Mouse (Mus musculus) heart, postnatal 10 days (tissue): ENCODE data around the gene Map3k20. TPM values are rescaled to one million over a fixed set of nuclear protein-coding genes. Genes with fewer than 3 reads are reported as not detected.

ENCODE experiments used
- DNase-seq, 2 experiments: peaks; one replicate each; pipeline ENCODE4 v3.0.0; 2021
- intact Hi-C: fragments of 180-260 bp; cut with DNase I; formaldehyde crosslinking; loops from one replicate; pipeline ENCODE4 v1.15.1; 2025
- total RNA-seq, 2 experiments: library from RNA; stranded (reverse); gene quantifications; 2 replicates each; pipeline ENCODE4 v1.2.3; 2021

Map3k20 gene
- 100 to 1,000 TPM; 216 to 235 TPM for total RNA-seq

DNA sequence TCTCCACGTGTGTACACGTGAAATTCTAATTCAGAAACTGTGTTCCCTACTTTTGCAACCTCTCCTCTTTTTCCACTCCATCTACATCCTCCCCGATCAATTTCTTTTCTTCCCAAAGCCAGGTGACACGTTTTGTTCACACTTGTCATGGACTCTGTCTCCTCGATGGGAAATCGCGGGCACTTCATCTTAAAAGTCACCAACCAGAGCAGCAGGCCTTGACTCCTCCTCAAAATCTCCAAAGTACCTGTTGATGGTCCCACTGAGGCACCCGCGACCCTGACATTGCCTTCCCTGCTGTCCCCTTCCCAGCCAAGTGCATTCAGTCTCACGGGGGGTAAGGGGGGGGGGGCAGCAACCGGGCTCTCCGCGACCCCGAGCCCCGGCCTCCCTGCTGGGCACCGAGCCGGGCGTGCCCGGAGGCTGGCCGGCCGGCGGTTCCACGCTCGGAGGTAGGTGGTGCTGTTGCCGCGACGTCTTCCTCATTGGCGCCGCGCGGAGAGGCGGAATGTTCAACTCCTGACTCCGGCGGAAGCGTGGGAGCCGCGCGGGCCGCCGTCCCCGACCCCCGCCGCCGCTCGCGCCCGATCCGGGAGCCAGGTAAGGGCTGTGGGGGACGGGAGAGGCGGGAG is at the start of gene Map3k20:
TSS of gene Map3k20 (plus strand) at position 382 of the 632 bp plus-strand sequence.
- peak; percentile 83 to 87 for DNase-seq
- intact Hi-C loops, result loop anchor here (5.0 kb wide), 2 partner anchors 48 to 192 kb away; partner anchors contain the start of gene Cdca7

DNA sequence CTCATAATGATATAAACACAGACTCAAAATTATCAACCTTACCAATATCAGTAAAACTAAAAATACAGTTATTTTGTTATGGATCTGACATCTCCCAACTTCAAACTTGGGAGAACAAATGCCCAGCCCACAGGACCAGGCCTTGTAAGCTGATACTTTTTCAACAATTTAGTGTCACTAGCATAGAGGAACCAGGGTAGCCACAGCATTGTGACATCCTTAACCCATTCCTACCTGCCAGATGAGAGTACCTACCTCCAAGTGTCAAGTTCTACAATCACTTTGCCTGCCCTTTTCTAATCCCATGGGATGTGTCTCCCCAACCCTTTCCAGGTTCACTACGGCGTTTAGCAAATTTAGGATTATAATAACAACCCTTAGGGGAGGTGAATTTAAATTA is 47.0 kb upstream of the Map3k20 start:
- intact Hi-C loops, result loop anchor here (5.0 kb wide), 1 partner anchor 49 kb away; the partner anchor contains the start of gene Map3k20
- DNase-seq, result no peak

DNA sequence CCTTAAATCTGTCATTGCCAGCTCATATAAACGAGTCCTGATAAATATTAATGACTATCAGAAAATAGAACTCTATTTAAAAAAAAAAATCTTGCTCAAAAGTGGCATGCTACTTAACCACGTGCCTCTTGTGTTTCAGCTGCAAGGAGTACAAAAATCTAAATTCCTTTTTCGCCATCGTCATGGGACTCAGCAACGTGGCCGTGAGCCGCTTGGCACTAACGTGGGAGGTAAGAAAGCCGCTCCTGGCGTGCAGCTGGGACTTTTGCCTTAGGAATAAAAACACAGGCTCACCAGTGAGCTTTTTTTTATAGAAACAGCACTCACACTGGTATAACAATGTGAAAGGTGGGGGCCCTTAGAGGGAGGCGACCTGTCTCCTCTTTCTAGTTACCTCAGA is 46.5 kb upstream of the Map3k20 start:
- intact Hi-C loops, result loop anchor here (5.0 kb wide), 1 partner anchor 48 kb away; the partner anchor contains the start of gene Map3k20
- DNase-seq, result no peak

DNA sequence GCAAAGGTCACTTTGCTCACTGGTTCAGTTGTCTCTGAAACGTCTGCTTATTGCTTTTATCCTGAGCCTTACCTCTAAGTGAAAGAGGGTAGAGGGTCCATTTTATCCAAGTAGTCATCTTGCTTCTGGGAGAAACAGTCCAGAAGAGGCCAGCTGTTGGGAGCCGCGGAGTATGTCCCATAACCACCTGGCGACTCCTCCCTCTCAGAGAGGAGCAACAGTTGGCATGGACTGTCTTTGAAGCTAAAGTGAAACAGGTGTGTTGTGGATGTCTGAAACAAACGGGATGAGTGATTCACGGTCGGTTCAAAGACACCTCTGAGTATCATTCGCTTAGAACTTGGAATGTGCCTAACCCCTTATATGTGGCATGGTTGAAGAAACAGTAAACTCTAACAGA is 46.0 kb upstream of the Map3k20 start:
- intact Hi-C loops, result loop anchor here (5.0 kb wide), 1 partner anchor 48 kb away; the partner anchor contains the start of gene Map3k20
- DNase-seq, result no peak

DNA sequence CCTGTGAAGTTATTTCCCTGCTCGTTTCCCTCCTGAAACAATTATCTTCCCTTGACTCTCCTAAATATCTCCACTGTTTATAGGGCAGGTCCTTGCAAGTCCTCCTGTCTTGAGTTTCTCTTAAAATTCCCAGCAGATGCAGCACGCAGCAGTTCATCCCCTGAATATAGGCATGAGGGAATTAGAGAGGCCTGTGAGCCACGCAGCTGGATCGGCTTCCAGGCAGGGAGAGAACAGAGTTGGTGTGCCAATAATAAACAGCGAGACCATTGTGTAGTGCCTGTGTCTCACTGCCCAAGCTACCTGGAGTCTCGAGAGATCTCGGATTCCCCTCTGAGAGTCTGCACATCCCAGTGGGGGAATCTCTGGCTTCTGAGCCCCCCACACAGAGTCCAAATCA is 45.4 kb upstream of the Map3k20 start:
- intact Hi-C loops, result loop anchor here (5.0 kb wide), 1 partner anchor 47 kb away; the partner anchor contains the start of gene Map3k20
- DNase-seq, result peak in 1 of 2 experiments; percentile 39

- DNase-seq, result no peak
- intact Hi-C loops, result no loop called here
Measured at GRCm38 (mm10) chr2:72240691-72241090, 44.7 kb upstream of the Map3k20 start.

DNA sequence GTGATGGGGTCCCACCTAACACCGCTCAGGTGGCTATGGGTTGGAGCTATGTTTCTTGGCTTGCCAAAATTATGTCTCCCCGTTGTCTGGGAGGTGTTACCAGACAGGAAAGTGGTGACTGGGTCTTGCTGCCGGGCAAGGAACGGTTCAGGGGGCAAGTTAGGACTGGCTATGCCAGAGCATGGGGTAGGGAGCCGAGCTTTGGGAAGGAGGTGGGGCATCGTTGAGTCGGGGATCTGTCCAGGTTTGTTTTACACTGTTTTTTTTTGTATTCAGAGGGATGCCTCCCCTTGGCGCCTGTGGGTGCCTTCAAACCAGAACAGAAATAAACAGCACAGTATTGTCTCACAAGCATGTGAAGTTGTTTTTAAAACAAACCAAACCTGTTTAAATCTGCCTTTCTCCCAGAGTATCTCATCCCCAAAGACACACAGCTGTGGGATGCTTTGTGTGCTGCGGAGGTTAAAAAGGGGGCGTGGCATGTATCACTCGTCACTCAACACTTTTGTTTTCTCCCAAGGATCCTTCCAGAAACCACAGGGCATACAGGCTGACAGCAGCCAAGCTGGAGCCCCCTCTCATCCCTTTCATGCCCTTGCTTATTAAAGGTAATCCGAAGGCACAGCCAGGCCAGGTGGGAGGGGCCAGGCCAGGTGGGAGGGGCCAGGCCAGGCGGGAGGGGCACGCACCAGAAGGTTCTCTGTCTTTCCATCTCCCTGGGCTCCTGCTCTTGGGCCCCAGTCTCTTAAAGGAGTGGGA is 43.5 kb upstream of the Map3k20 start:
- intact Hi-C loops, result no loop called here
- DNase-seq, result peak in 1 of 2 experiments; percentile 30

GRCm38 (mm10) chr2:72242910-72243675 is 42.3 kb upstream of the Map3k20 start:
- intact Hi-C loops, result no loop called here
- DNase-seq, result peak; percentile 67 to 68

DNA sequence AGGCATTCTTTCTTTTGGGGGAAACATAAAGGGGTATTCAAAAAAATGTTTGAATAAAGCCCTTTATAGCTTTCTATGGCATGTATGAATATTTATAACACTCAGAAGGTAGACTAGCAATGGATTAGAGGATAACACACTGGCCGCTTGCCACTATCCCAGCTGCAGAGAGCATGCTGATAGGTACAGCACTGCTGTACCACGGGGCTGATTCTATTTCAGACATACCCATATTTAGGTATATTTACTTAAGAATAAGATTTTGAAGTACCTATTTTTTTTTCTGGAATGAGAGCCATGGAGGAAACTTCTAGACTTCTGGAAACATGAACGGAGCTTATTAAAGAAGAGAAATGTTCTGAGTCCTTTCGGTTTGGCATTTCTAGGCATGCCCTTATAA is 39.8 kb upstream of the Map3k20 start:
- intact Hi-C loops, result no loop called here
- no peak for DNase-seq

- intact Hi-C loops, result no loop called here
- DNase-seq, result no peak
Measured at GRCm38 (mm10) chr2:72246376-72246775, 39.1 kb upstream of the Map3k20 start.

DNA sequence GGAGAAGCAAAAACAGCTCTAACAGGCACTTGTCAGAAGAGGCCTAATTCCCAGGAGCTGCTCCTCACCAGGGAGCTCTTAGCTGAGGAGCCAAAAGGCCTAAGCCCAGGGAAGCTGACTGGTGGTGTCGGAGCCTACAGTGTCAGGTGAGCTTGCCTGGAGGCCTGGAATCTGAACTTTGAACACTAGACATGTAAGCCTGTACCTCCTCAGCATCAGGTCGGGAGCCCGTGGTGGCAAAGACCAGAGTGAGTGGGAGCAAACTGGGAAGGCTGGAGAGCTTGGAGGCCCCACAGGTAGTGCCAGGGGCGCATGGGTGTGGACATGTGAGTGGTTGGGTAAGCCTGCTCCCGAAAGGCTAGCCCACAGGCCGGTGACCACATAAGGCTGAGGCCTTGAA is 37.6 kb upstream of the Map3k20 start:
- DNase-seq, result no peak
- intact Hi-C loops, result no loop called here

DNA sequence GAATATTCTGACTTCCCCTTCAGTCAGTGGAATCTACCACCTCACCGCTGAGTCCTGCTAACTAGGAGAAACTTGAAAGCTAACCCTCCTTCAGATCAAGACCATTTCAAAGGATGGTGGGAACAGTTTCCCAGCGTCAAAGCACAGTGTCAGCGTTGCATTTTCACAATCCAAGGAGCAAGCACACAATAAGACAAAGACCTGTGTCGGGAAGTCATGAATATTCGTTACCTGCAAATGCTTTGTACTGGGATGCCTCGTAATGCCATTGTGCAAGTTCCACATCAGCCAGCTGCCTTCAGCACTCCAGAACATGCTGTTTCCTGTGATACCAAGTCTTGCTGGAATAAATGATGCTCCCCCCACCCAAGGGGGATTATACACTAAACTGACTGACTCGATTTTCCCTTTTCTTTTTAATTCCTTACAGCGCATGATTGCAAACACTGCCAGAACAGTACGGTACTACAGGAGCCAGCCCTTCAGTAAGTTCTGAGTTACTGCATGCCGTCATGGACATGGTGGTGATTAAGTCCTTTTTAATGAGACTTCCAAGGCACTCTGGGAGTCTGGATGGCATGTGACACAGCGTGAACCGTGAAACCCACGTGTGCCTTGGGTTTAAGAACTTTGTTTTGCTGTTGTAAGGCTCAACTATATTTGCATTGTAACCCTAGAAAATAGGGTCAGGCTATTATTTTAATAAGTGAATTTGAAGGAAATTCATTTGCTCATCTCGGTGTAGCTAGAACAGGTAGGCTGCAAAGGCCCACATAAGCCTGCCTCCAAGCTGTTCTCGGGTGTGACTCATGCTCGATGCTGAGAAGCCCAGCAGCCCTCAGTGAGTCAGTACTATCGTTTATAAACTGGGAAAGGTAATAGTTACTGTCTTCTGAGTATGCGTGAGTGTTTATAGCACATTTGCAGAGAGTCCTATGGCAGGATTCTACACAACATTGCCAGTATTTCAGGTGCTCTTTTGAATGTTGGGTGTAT is 32.6 kb upstream of the Map3k20 start:
- no peak for DNase-seq
- intact Hi-C loops, result no loop called here

- intact Hi-C loops, result no loop called here
- no peak for DNase-seq
Measured at GRCm38 (mm10) chr2:72253882-72254281, 31.6 kb upstream of the Map3k20 start.

DNA sequence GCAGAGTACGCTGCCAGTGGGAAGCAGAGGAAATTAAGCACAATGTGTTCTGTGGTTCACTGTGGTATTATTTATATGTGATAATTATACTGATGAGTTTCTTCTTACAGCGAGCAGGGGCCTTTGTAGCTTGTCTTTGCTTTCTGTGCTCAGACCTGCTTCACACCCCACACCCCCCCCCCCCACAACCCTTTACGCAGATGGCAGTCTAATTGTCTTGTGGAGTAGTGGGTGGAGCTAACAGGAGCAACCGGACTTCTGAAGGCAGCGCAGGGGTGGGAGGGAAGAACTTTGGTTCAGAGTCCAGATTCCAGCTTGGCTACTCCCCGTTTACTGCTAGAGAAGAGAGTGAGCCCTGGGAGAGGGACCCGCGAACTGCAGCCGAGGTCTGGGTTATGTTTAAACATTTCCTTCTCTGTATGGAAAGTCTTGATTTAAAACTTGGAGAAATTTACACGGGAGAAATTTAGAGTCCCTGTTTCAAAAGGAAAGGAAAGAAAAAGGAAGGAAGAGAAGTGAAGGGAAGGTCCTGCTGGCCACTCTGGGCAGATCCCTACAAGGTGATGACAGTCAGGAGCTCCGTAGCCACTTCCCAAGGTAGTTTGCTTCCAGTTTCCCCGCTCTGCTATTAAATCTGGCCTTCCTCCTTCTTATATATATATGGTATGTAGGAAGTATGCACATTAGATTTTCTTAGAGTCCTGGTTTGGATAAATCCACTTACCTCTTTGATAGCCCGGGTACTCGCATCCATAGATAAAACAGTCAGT is 30.4 kb upstream of the Map3k20 start:
- intact Hi-C loops, result no loop called here
- DNase-seq, result no peak

GRCm38 (mm10) chr2:72260704-72261103 is 24.7 kb upstream of the Map3k20 start:
- intact Hi-C loops, result no loop called here

GRCm38 (mm10) chr2:72262814-72263480 is 22.5 kb upstream of the Map3k20 start:
- DNase-seq, result no peak
- intact Hi-C loops, result no loop called here

More at GRCm38 (mm10) chr2:72260704-72261103, 24.7 kb upstream of the Map3k20 start:
- no peak for DNase-seq

GRCm38 (mm10) chr2:72267390-72267789 is 18.0 kb upstream of the Map3k20 start:
- intact Hi-C loops, result no loop called here

DNA sequence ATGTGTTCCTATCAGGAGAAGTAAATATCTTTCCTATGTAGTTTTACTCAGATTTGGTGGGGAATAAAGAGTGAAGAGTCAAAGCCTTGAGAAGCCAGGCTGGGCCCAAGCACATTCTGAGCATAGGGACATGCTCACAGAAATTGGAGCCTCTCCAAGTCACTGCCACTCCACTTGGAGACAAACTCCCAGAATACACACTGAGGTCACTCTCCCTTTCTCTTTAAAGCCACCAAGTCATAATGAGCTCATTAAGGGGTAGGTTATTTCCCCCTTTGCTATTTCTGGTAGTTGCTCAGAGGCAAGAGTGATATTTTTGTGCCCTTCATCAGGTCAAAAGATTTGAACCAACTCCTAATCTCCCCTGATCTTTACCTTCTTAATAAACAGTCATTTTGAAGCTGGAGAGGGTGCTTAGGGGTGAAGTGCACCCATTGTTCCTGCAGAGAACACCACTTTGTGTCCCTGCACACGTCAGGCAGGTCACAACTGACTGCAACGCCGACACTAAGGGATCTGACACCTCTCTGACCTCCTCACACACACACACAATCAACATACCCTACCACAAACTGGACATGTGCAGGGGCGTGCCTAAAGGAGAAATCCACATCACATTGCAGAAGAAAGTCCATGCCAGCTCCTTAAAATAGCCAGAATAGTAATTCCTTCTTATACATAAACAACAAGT is 15.6 kb upstream of the Map3k20 start:
- DNase-seq, result peak; percentile 55 to 64
- intact Hi-C loops, result no loop called here

More at GRCm38 (mm10) chr2:72267390-72267789, 18.0 kb upstream of the Map3k20 start:
- no peak for DNase-seq
